Mouse (Mus musculus): ENCODE data around the gene Nfatc2.

Nfatc2 gene

DNA sequence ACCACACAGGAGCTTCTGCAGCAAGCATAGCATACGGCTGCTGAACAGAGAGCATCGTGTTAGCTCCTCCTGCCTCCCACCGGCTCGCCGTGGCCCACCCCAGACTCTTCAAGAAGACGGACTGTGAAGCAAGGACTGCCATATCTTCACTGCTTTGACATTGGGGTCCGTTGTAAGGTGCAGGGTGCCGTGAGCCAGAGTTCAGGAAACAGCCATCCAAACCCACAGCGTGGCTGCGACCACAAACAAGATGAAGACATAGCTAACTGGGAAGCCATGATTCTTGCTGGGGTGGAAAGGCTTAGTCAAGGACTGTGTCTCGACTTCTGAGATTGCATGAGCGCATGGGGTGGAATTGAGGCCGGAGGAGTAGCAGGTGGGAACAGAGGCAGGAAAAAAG lies 111.5 kb downstream of the Nfatc2 start:
- no peak for DNase-seq (ENCODE audit: low read depth)

DNA sequence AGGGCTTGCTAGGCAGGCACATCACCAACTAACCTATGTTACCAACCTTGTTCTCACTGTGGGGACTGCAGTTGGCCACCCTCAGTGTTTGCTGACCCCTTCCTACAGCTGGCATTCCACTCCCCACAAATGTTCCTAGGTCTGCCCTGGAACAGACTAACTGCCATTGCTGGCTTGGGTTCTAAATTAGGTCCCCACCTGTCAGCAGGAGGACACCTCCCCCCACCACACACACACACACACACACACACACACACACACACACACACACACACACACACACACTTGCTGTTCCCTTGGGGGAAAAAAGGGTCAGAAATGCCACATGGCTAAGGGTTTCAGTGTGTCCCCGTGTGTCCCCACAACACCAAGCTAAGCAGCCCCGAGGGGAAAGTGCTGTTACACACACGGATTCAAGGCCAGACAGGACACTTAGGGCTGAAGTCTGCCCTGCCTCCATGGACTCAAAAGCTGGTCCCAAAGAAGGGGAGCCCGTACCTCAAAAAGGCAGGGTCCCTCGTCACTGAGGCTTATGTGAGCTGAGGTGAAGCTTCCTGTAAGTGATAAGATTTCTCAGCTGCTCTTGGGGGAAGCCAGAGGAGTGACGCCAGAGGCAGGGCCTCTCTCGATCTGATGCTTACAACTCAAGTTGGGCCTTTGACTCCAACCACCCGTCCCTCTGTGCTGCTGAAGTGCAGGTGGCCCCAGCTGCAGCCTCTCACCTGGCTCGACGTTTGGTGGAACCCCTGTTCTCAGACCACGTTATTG lies 113.1 kb downstream of the Nfatc2 start:
- DNase-seq (ENCODE audit: low read depth), result no peak

DNA sequence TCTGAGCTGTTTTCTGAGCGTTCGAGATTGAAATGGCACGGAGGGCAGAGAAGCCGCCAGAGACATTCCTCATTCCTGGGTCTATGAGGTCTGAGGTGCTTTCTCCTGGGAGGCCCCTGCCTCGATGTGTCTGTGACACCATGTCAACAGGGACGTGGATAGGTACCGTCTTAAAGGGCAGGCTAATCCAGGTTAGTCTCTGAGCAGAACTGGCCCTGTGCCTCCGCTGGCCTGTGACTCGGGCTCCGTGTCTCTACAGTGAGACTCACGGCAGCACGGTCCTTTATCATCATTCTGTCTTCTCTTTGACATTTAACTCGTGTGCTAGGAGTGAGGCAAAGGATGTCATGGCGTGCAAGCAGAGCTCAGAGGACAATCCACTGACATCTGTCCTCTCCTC lies 120.3 kb downstream of the Nfatc2 start:
- DNase-seq (ENCODE audit: low read depth), result no peak

DNA sequence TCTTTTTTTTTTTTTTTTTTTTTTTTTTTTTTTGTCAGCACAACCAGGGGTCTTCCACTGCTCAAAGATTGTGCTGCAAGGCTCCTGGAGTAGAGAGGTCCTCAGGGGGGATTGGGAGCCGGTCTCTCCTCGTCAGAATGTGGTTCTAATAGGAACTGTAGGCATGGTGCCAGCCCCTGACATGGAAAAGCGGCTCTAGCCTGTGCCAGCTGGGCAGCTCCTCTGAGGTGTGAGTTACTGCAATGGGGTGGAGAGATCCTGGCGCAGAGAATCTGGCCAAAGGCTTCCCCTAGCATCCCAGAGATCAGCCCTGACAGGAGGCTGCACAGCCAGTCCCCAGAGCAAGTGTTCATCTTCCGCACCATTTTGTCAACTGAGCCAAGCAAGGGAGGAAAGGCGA lies 120.8 kb downstream of the Nfatc2 start:
- DNase-seq (ENCODE audit: low read depth), result no peak

DNA sequence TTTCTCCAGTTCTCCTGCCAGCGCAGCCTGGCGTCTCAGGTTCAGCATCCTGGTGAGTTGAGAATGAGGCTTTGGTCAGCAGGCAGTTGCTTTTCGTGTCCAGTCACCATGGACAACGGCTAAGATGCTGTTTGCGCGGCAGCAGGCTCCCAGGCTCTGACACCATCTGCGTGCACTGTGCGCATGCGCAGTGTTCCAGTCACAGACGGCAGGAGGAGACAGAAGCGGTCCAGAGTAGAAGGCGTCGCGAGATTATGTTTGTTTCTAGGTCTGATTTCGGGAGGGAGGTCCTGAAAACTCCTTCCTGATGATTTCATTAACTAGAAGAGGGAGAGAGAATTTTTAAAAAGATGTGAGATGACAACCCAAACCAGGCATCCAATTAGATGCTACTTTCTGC lies 121.5 kb downstream of the Nfatc2 start:
- no peak for DNase-seq (ENCODE audit: low read depth)

DNA sequence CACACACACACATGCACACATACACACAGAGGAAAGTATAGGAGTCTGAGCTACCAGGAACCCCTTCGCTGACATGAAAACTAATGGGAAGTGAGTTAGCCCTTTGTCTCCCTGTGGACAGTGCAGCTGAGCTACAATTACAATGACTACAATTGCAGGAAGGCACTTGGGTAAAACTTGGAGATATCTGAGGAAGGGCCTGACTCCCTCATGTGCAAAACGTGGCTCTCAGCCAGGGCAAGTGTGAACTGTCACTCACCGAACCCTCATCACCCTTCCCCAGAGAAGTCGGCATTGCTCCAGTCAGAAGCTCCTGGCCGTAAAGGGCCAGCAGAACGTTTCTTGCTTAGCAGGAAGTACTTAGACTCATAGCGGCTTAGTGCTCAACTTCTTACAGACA lies 123.0 kb downstream of the Nfatc2 start:
- DNase-seq (ENCODE audit: low read depth), result no peak

DNA sequence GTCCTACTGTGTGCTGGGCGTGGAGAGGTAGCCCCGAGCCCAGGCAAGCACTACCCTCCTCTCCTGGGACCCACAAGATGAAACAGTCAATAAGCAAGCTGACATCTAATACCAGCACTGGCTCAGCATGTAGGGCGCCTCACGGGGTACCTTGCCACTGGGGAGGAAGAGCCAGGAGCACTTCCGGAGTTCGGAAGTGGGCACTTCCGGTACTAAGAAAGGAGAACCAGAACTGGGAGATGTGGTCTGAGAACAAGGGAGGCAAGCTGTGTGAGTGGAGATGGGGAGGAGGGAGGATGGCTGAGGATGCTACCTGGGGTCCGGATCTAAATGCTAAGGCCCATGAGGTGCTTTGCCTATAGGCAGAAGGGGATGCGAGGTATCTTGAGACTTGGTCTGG lies 128.0 kb downstream of the Nfatc2 start:
- DNase-seq (ENCODE audit: low read depth), result no peak

DNA sequence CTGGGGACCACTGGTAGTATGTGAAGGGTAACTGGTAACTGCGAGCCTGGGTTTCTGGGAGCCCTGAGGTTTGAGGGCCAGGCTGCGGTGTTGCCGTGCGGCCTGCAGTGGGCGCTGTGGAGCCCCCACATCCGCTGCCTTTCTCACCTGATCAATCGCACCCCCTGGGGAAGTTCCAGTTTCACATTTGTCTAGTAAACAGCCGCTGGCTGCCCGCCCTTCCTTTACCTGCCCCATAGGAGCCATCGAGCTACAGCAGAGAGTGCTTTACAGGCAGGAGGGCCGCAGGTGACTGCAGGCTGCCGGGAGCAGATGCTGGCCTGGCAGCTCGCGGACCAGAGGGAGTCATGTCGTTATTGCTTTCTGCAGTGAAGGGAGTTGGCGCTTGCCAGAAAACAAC lies 128.6 kb downstream of the Nfatc2 start:
- no peak for DNase-seq (ENCODE audit: low read depth)

DNA sequence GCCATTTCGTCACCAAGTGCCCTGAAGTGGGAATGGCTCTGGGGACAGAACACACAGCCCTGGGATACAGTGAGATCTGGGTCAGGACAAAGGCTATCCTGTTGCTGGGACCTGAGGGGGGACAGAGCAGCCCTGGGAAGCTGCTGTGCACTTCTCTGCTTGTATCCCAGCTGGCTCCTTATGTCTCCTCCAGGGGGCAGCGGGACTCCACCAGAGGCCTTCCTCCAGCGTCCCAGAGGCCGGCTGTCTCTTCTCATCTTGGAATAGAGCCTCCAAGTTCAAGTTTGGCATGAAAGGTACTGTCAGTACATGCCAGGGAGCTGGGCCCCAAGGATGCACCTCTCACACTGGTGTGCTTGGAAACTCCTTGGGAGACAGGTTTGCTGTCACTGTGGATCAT lies 132.4 kb downstream of the Nfatc2 start:
- DNase-seq (ENCODE audit: low read depth), result no peak

DNA sequence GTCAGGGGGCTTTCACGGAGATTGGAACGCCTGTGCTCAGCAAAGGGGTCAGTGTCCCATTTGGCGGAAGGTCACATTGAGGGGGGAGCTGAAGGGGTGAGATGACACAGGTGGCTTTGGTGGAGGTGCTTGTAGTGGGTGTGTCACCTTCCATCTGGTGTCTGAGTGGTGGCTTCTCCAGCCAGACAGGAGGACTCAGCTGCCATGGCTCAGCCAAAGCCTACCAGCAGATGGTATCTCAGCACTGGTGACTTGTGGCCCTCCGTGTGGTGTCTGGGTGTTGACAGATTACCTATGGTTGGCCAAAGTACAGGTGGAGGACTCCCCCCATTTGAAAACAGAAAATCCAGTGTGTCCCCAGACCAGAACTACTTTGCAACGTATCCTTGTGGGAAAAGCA lies 134.3 kb downstream of the Nfatc2 start:
- DNase-seq (ENCODE audit: low read depth), result no peak

DNA sequence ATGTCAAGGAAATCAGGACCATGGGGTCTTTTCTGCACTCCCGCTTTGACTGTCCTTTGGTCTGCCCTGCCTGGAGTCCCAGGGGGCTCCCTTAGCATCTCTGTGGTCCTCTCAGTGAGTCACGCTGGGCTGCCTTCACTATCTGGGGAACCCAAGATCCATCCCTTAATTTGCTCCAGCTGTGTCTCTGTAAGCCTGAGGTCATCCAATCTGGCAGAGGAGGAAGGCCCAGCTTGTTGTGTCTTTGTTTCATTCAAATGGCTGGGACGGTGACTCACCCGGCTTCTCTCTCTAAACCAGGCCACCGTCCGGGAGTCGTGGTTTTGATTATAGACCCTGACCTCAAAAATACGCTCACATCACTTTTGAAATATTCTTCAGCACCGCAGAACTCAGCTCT lies 135.4 kb downstream of the Nfatc2 start:
- peak; percentile 87 for DNase-seq (ENCODE audit: low read depth)

DNA sequence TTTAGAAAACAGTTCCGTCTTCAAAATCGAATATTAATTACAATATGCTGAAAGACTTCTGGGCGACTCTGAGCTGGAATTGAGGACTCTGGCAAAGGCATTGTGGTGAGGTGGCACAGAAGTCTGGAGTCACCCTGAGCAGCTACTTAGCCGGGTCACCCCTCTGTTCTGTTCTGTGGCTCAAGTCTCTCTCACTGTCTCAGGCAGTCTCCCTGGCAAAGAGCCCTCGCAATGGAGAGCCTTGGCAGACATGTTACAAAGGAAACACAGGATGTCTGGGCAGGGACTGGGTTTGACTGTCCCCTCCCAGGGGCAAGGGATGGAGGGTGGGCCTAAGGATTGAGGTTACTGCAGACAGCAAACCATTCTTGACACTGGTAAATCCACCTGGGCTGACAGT lies 135.8 kb downstream of the Nfatc2 start:
- no peak for DNase-seq (ENCODE audit: low read depth)

DNA sequence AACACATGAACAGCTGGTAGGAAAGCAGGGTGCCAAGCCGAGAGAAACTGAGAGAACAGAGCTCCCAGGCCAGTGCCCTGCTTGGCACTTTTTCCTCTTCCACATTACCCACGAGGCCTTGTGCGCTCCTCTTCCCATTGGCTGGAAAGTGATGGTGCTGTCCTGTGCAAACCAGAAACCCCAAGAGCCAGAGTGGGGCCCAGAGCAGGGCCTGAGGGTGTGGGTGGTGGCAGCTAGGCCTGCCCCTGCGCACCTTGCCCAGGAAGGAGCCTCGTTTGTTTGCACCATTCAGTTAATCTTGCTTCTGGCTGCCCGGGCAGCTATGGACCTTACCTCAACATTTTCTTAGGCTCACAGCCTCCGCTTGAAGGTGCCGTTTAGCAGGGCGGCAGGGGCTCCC lies 139.6 kb downstream of the Nfatc2 start:
- no peak for DNase-seq (ENCODE audit: low read depth)

DNA sequence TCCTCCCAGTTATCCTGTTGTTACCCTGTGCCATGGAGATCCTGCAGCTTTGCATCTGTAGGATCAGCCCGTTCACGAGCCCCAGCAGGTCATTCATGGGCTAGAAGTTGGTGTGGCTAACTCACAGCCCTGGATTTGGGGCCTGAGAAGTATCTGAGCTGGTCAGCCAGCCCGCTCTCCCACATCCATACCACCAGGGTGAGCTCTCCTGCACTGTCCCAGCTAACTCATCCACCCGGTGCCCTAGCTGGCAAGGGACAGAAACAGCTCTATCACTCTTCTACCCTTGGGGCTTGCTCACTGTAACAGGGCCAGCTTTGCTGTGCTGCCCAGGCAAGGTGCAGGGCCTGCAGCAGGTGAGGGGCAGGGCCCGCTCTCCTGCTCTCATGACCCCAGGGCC lies 141.8 kb downstream of the Nfatc2 start:
- DNase-seq (ENCODE audit: low read depth), result no peak

DNA sequence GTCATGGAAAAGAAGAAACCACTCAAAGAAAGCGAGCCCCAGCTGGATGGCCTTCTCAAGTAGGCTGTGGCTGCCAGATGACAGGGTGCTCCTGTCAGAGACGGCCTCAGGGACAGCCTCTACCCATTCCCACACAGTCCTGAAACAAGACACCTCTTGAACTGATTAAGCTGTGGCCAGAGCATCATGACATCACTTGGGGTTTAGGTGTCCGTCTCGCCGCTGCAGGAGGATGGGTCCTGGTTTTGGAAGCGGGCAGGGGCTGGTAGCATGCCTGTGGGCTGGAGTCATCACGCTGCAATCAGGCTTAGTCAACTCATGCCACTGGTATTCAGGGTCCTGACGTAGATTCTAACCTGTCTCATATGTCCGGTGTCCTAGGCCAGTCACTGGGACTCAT lies 142.9 kb downstream of the Nfatc2 start:
- peak; percentile 57 for DNase-seq (ENCODE audit: low read depth)

DNA sequence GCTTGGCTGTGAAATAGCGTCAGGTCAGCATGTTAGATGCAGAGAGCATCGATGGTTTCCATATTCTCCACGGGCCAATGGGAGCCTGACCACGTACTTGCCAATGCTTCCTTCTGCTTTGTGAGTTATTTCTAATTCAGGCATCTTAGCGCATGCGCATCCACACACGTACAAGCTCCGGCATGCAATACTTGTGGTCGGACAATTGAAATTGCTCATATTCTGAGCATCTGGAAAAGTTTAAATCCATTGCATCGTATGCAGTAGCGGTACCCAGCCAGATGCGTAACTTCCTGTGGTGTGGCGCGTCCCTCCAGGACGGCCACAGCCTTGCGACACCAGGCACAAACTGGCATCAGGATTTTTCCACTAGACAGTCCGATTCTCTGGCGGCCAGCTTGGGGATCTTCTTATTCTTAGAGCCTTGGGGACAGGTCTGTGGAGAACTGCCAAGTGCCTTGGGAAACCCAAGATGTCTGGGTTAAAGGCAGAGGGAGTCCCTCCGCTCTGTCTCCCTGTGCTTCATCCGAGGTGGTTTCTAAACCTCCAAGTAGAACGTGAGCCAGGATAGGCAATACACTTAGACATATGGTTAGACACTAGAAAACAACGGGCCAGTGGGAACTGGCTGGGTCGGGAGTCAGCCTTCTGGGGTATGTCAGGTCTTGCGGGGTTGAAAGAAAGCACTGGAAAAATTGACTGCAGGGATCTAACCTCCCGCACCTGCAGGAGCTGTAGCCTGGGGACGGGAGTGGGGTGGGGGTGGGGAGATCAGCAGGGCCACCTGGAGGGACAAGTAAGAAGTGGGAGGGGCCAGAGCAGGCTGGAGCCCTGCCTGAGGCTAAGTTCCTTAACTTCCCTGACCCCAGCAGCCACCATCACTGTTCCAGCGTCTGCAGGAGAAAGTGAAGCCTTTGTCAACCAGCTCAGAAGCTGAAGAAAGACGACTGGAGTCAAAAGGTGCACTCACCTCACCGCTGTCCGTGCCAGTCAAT lies 149.4 kb downstream of the Nfatc2 start:
- DNase-seq (ENCODE audit: low read depth), result peak; percentile 92

DNA sequence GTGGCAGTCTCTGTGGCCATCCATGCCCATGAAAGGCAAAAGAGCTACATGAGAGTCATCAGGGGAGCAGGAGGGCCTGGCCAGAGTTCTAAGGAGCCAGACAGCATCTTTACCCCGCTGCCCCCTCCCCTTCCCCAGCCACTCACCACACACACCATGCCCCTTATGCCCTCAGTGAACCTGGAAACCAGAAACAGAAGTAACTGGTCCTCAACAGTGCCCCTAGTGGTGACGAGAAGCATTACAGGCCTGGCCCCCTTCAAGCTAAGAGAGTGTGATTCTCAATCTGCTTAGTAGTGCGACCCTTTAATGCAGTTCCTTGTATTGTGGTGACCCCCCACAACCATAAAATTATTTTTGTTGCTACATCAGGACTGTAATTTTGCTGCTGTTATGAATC lies 150.5 kb downstream of the Nfatc2 start:
- DNase-seq (ENCODE audit: low read depth), result no peak

DNA sequence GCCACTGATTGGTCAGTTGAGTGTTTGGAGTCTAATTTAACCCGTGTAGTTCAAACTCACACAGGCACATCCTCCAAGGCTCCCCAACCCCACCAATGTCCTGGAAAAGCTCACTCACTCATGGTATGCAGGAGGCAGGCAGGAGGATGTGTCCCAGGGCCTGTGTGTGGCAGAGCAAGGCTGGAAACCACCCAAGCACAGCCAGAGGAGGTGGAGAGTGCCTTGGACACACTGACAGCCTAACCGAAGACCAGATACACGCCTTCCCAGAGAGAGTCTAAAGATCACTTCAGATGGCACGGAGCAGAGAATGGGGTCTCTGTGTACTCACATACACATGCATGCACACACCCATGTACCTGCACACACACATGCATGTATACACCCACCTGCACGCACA lies 153.4 kb downstream of the Nfatc2 start:
- no peak for DNase-seq (ENCODE audit: low read depth)

DNA sequence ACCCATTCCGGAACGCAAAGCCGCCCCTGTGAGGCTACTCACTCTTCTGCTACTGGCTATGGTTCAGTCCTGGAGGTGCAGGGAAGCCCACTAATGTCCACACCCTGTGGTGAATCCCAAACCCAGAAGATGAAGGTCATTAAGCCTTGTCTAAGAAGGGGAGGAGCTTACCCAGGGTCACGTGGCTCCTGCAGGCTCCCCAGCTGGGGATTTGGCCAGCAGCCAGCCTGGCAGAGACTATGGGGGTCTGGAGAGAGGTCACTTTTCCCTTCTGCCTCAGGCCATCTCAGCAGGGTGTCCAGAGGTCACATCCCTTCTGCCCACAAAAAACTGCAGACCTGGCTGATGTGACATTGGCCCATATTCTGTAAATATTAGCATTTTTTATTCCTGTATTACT lies 153.9 kb downstream of the Nfatc2 start:
- no peak for DNase-seq (ENCODE audit: low read depth)

DNA sequence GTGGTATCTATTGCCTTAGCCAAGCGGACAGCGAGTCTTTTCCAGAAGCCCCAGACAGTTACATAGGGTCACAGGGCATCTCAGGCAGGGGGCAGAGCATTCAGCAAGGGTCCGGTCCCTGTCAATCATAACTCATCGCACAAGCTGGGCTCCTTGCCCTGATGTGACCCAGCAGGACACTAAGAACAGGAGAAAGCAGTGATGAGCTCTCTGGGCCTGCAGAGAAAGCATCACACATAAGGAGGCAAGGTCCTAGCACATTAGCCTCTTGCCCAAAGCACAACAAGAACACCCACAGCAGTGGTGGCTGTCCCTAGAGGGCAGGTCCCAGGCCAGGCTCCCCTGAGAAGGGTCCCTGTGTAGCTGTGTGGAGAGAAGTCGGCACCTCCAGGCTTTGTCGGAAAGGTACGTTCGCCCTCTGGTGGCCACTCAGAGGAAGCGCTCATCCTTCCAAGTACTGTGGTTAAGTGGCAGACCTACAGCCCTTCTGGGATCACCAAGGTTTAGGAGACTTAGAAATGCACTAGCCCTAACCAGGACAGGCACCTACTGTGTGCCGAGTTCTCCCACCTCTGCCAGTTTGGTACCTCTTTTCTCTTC lies 156.1 kb downstream of the Nfatc2 start:
- no peak for DNase-seq (ENCODE audit: low read depth)

DNA sequence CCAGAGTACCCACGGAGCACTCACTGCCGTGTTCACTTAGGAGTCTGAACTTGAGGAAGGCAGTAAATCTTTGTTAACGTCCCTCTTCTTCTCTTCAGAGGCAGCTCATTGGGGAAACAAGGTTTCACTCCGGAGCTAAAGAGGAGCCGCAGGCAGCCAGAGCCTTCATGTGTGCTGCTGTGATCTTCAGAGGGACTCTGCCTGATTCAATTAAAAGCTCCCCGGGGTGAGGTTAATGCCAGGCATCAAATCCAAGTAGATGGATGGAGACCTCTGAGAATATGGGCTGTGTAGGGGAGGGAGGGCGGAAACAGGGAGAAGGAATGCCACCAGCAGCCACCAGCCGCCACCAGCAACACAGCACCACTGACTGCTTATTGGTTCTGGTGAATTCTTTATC lies 157.3 kb downstream of the Nfatc2 start:
- DNase-seq (ENCODE audit: low read depth), result no peak

DNA sequence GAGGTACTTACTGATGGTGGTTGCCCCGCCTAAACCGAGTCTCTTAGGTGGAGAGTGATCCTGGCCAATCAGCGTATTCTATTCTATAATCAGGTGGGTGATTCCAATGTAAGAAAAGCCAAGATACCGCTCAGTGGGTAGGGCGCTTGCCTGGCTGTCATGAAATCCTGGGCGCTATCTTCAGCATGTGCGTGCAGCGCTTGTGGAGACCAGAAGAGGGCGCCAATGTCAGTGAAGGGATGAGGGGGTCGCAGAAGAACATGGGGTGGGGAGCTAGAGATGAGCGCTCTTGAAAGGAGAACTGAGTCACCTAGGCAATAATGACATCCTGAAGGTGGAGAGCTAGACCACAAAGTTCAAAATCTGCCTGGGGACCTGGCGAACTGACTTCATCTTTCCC lies 160.0 kb downstream of the Nfatc2 start:
- DNase-seq (ENCODE audit: low read depth), result no peak

DNA sequence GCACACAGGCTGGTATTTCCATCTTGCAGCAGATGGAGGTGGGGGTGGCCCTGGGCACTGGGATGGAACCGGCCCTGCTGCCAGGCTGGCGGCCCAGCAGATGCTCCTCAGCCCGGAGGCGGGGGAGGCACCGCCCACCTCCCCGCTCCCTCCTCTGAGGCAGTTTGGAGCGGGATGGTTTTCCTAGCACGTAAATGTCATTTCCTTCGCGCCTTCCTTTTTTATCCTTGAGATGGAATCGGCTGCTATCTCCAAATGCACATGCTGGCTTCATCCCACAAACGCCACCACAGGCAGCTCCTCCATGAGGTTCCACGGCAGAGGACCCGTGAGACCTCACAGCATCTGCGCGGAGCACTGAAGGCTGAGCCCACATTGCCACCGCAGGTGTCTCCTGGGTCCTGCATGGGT lies 160.5 kb downstream of the Nfatc2 start:
- no peak for DNase-seq (ENCODE audit: low read depth)

Data from fibroblast of lung, adult 2 months (primary cell).